Mouse (Mus musculus): ENCODE measurements around the gene St6gal2.

St6gal2 gene

DNA sequence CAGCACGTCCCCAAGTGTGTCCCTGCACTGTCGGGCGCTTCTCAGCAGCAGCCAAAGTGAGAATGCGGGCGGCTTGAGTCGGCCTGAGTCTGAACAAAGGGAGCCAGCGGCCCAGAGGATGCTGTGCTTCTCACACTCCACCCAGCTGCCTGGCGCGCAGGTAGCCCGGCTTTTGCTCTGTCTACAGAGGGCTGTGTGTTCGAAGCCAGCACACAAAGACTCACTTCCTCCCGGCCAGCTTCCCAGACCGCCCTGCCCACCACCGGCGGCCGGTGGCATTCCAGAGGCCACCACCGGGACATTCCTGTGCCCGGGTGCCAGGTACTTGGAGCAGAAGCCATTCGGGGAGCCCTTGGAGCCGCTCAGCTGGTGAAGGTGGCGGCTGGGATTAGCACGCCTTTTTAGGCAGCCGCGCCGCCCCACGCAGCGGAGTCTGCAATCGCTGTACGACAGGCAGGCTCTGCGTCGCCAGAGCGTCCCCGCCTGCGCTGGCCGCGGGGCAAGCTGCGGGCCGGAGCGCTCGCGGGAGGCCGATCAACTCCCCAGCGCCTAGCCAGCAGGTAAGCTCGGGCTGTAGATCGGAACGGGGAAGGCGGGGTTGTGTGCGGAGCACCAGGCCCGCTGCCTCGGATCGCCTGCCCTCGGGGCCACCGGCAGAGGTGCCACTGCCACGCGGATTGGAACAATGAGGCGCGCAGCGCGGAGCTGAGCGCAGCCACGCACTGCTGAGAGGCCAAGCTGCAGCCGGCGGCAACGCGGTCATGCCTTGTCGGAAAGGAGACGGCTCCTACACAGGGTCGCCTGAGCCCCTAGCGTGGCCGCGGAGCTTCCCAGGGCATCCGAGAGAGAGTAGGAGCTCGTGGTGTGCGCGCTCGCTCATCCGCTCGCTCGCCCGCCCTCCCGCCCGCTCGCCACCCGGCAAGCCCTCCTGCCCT is at the start of gene St6gal2:
Gene St6gal2 (plus strand): TSS at position 133 of the 935 bp plus-strand sequence.
- peak; percentile 81 for DNase-seq (ENCODE audit: low read depth, low spot score)

DNA sequence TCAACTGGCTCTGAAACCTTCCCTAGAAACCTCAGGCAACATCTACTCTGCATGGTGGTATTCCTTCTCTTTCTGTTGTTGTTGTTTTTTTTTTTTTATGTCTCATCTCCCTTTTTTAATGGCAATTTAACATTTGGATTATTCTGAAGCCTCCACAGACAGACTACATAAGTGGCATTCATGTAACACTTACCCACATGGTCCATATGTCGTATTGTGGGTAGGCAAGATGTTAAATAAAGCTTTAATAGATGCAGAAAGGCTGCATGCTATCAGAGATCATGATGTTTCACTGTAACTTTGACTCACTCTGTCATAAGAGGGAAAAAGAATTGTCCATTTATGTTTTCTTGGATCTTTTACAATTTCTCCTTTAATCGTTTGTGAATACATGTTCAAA is 39.1 kb upstream of the St6gal2 start:
- peak; percentile 71 for DNase-seq (ENCODE audit: low read depth, low spot score)

DNA sequence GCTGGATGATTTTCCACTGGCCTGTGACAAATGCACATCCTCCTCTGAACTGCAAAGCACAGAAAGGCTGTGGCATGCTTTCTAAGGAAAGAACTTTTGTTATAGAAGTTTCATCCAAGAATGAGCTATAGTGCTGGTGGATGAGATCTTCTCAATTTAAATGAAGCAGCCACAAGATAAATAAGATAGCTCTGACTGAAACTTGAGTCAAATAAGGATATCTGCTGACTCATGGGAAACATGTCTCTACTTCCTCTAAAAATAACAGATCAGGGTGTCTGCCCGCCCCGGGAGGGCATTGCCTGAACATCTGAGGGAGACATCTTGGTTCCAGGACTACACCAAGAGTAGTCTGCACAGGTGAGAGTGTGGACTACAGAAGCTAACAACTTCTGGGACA is 28.7 kb upstream of the St6gal2 start:
- peak; percentile 4 for DNase-seq (ENCODE audit: low read depth, low spot score)

DNA sequence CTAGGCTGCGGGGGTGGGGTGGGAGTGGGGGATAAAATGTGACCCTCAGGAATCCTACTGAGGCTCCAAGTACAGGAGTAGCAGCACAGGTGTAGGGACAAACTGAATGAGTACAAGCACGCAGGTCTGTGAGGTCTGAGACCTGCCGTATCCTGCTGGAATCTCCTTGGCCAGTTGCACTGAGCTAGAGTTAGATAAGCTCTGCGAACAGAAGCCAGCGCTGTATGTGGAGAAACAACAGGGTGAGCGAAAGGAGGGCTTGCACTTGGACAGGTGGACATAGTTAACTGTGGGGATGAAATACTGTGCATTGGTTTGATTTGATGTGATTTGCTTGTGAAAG is 974 bp downstream of the St6gal2 start:
- DNase-seq (ENCODE audit: low read depth, low spot score) = peak; percentile 65

- peak; percentile 37 for DNase-seq (ENCODE audit: low read depth, low spot score)
These were observed 1.5 kb downstream of the St6gal2 start for GRCm38 (mm10) chr17:55446698-55447097.

DNA sequence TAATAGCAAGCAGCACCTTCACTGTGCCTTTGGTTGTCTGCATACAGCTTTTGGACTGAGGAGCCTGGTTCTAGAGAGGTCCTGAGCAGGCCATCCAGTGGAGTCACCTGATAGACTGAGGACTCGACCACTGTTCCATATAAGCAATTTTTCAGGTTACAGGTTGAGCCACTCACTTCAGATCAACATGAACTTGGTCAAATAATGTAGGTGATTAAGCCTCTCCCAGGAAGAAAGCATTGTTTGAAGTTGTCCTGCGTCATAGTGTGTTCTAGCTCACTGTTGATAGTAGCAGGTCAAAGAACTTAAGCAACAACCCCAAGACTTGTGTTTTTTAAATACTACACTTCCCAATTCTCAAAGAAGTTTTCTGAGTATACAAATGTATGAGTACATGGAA is 5.8 kb downstream of the St6gal2 start:
- DNase-seq (ENCODE audit: low read depth, low spot score) = no peak

DNA sequence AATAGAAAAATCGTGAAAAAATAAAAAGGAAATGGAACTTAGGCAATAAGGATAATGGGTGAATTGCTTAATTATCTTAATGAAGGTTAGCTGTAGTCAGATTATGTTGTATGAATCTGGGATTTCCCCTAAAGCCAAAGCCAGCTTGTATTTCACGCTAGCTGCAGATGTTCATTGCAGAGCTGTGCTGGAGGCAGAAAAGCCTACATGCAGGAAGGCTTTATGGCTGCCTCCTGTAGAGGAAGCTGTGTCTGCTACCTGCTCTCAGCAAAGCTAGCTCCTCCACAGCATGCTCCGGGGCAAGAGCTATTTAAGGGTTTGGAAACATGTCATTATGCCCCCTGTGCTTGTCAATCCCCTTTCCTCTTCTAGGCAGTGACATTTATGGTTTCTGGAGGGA is 9.3 kb downstream of the St6gal2 start:
- peak; percentile 40 for DNase-seq (ENCODE audit: low read depth, low spot score)

DNA sequence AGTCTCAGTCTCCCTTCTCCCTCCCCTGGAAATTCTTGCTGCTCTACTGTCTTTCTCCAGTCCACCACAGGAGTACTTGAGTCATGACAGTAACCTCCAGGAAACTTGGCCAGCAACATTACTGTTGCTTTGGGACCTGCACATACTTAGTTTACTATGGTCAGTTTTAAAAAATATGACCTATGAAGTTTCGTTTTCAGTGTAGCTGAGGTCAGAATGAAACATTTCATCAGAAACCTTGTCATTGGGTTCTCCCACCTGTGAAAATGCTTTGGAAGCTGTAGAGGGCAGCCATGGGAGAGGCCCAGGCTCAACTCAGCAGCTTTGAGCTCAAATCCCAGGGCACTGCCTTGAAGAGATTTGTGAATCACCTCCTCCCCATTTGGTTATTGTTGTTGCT is 15.0 kb downstream of the St6gal2 start:
- DNase-seq (ENCODE audit: low read depth, low spot score) = no peak

- DNase-seq (ENCODE audit: low read depth, low spot score) = no peak
These were observed 22.4 kb downstream of the St6gal2 start for GRCm38 (mm10) chr17:55467579-55467978.

GRCm38 (mm10) chr17:55468963-55469362 is 23.8 kb downstream of the St6gal2 start:
- DNase-seq (ENCODE audit: low read depth, low spot score) = no peak

DNA sequence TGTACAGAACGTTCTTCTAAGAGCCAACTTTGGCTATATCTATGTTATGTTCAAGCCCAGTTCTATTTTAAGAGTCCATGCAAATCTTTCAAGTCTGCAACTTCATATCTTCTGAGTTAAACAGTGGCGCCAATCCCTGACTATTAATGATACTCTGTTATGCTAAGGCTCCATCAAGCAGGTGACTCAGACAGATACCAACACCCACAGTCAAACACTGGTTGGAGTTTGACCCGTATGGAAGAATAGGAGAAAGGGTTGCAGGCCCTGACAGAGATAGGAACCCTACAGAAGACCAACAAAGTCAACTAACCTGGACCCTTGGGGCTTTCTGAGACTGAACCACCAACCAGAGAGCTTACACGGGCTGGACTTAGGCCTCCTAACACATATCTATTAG is 30.8 kb downstream of the St6gal2 start:
- DNase-seq (ENCODE audit: low read depth, low spot score) = no peak

- peak; percentile 71 for DNase-seq (ENCODE audit: low read depth, low spot score)
These were observed 32.2 kb downstream of the St6gal2 start for GRCm38 (mm10) chr17:55477361-55477760.

DNA sequence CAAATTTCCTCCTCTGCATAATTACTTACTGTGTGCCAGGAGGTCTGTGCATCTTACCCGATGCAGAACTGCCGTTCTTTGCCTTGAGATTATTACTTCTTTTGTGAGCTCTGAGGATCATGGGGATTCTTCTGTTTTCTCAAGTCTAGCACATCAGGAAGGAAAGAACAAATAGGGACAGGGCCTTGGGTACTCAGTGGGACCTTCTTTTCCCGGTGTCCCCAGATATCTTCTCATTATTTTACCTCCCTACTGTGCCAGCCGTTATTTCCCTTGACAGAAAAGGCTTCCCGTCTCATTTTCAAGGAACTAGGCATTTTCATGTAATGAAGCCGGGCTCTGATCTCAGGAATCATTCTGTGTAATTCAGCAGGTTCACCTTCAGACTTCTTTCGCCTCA is 34.2 kb downstream of the St6gal2 start:
- peak; percentile 29 for DNase-seq (ENCODE audit: low read depth, low spot score)

GRCm38 (mm10) chr17:55484108-55484870 is 39.1 kb downstream of the St6gal2 start:
- peak; percentile 20 for DNase-seq (ENCODE audit: low read depth, low spot score)

DNA sequence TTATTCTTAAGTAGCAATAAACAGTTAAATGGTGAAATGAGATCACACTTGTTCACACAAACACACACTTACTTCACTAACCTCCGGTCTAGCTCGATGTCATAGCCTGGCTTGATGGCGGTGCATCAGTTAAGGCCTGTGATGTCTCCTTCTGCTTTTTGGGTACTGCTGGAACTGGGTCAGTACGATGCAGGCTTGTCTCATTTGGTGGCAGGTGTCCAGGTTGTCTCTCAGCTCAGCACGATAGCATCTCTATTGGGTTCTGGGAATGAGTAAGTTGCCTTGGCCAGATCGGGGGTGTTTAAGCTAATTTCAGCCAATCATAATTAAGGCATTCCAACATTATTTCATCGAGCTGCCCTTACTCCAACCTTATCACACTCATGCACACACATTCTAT is 86.7 kb downstream of the St6gal2 start:
- DNase-seq (ENCODE audit: low read depth, low spot score) = peak; percentile 44

GRCm38 (mm10) chr17:55548476-55548875 is 103.3 kb downstream of the St6gal2 start:
- DNase-seq (ENCODE audit: low read depth, low spot score) = peak; percentile 35

DNA sequence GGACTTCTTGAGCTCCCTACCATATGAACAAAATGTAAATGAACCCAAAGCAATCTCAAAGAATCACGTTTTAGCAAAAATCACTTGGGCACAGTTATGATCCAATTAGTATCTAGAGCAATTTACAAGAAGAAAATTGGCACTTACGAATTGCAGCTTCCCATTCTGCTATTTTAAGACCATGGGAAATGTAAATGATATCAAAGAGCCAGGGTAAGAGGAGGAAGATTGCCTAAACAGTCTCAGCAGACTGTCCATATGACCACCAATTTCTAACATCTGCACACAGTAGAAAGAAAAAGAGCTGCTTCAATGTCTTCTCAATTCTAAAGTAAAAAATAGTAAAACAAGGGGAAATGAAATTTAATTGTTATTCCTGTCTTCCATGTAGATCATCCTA is 116.6 kb downstream of the St6gal2 start:
- peak; percentile 34 for DNase-seq (ENCODE audit: low read depth, low spot score)

Measured in brain, adult 2 months (tissue).